In the genomic region with DNA sequence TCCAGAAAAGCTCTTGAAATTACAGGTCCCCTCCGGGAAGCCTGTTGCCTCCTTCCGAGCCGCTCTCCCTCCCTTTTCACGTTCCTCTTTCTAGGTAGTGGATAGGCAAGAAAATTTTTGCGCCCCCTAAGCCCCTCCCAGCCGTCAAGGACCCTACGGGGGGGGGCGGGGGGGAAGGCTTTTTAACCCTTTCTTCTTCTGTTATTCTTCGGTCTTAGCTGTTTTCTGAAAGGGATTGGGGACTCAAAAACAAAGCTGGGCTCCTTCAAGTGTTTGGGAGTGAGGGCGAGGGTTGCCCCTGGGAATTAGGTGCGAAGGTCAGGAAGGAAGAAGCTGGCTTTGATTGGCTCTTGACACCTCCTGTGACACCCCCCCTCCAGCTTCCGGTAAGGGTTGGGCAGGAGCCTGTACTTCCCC, we compare ENCODE assay signal across 8 mouse cellular contexts. TPM values are rescaled to one million over a fixed set of nuclear protein-coding genes. Genes with fewer than 3 reads are reported as not detected.
DNase-seq lines count a peak whose midpoint lies in the region; ATAC-seq and TF ChIP-seq lines count a peak whose summit lies in the region.

No protein-coding gene starts in this region.

- no peak for TF ChIP-seq CTCF in cerebellum, adult 2 months (IDR thresholded peaks at IDR 0.05; ENCODE audit: borderline replicate concordance, insufficient read depth, low read depth, low read length)
- TF ChIP-seq CTCF in bone marrow macrophage, adult 2 months (IDR thresholded peaks at IDR 0.05; ENCODE audit: low read depth, low read length) = no peak
- no peak for TF ChIP-seq CTCF in midbrain, postnatal 0 days (IDR thresholded peaks at IDR 0.05)

- 4% methylated on average over 12 of the region's 12 CpGs for WGBS in cerebellum, adult 2 months
- under 1% methylated on average over 12 of the region's 12 CpGs for WGBS in limb, embryonic 11.5 days
- WGBS in midbrain, postnatal 0 days = 3% methylated on average over 12 of the region's 12 CpGs

- no peaks in the 10 kb centered on the region for H3K36me3 ChIP-seq in limb, embryonic 11.5 days (ENCODE audit: control insufficient read depth, insufficient read depth, low read length)
- no peaks in the 10 kb centered on the region for H3K36me3 ChIP-seq in midbrain, postnatal 0 days (ENCODE audit: insufficient read depth, low read length)

- peak overlapping the region; percentile 96 for H3K4me2 ChIP-seq in limb, embryonic 11.5 days (ENCODE audit: low read depth, severe bottlenecking)
- H3K4me2 ChIP-seq in midbrain, postnatal 0 days (ENCODE audit: low read depth, low read length, poor library complexity, severe bottlenecking) = peak overlapping the region; percentile 97

- TF ChIP-seq POLR2A in cerebellum, adult 2 months (IDR thresholded peaks at IDR 0.05; ENCODE audit: borderline replicate concordance, insufficient read depth, low read length) = no peak
- TF ChIP-seq POLR2A in bone marrow macrophage, adult 2 months (IDR thresholded peaks at IDR 0.05; ENCODE audit: borderline replicate concordance, low read depth, low read length) = no peak

- H3K27me3 ChIP-seq in cerebellum, adult 2 months (ENCODE audit: control insufficient read depth, insufficient read depth, low read length) = no peaks in the 10 kb centered on the region
- peaks cover 9% of the 10 kb centered on the region for H3K27me3 ChIP-seq in limb, embryonic 11.5 days (ENCODE audit: control insufficient read depth, insufficient read depth, low read length)
- peaks cover 25% of the 10 kb centered on the region for H3K27me3 ChIP-seq in midbrain, postnatal 0 days (ENCODE audit: insufficient read depth, low read length)

- no peak overlapping the region; the same call in 1 of the 2 replicates for H3K9ac ChIP-seq in limb, embryonic 11.5 days (ENCODE audit: low read length)
- no peak overlapping the region for H3K9ac ChIP-seq in midbrain, postnatal 0 days (replicated peaks; ENCODE audit: low read length, poor library complexity, severe bottlenecking)

- no peaks in the 10 kb centered on the region for H3K4me1 ChIP-seq in cerebellum, adult 2 months (ENCODE audit: control insufficient read depth, insufficient read depth, low read length)
- H3K4me1 ChIP-seq in bone marrow macrophage, adult 2 months (ENCODE audit: control insufficient read depth, insufficient read depth, low read length) = peaks cover 25% of the 10 kb centered on the region
- H3K4me1 ChIP-seq in limb, embryonic 11.5 days (ENCODE audit: control insufficient read depth, insufficient read depth, low read length) = peaks cover 4% of the 10 kb centered on the region
- H3K4me1 ChIP-seq in midbrain, postnatal 0 days (ENCODE audit: insufficient read depth, low read length) = peaks cover 14% of the 10 kb centered on the region; the same call in 1 of the 2 replicates

- intact Hi-C loops in heart, postnatal 10 days (cut with DNase I) = loop anchor here (2.0 to 5.0 kb wide), 2 partner anchors 440 to 525 kb away; a partner anchor contains a TSS

- H3K4me3 ChIP-seq in cerebellum, adult 2 months (replicated peaks; ENCODE audit: insufficient read depth, low read depth, low read length) = peak overlapping the region; percentile 65
- peak overlapping the region; percentile 76 for H3K4me3 ChIP-seq in bone marrow macrophage, adult 2 months (ENCODE audit: insufficient read depth, low read length)
- peak overlapping the region; percentile 65 for H3K4me3 ChIP-seq in limb, embryonic 11.5 days (ENCODE audit: low read depth, low read length)
- H3K4me3 ChIP-seq in midbrain, postnatal 0 days (ENCODE audit: low read depth, low read length) = peak overlapping the region; percentile 67

- ATAC-seq in limb, embryonic 11.5 days (ENCODE audit: insufficient number of reproducible peaks, low FRiP score, low TSS enrichment, low read depth) = no peak
- ATAC-seq in midbrain, postnatal 0 days (ENCODE audit: low FRiP score) = no peak
- no peak for ATAC-seq in monocyte, adult 5-6 weeks (replicated peaks; ENCODE audit: insufficient number of reproducible peaks, low FRiP score, low TSS enrichment, poor library complexity, severe bottlenecking)

- H3K9me3 ChIP-seq in limb, embryonic 11.5 days (ENCODE audit: control insufficient read depth, low read length) = no peaks in the 10 kb centered on the region
- H3K9me3 ChIP-seq in midbrain, postnatal 0 days (ENCODE audit: low read length) = no peaks in the 10 kb centered on the region

- H3K27ac ChIP-seq in cerebellum, adult 2 months (ENCODE audit: insufficient read depth, low read length) = no peak overlapping the region
- no peak overlapping the region for H3K27ac ChIP-seq in bone marrow macrophage, adult 2 months (ENCODE audit: insufficient read depth, low read depth, low read length)
- no peak overlapping the region for H3K27ac ChIP-seq in limb, embryonic 11.5 days (replicated peaks; ENCODE audit: low read depth, low read length)
- H3K27ac ChIP-seq in midbrain, postnatal 0 days (ENCODE audit: low read depth, low read length) = no peak overlapping the region

- peak in 1 of 2 experiments; percentile 24 for DNase-seq in cerebellum, adult 2 months
- DNase-seq in cerebellum, postnatal 4 days (ENCODE audit: low spot score in 2 of 2) = no peak
- DNase-seq in heart, postnatal 10 days = peak; percentile 55 to 58
- peak; percentile 43 for DNase-seq in limb, embryonic 11.5 days (ENCODE audit: low spot score)
- DNase-seq in midbrain, postnatal 0 days (ENCODE audit: low spot score) = no peak
- no peak for DNase-seq in spleen, postnatal 14 days (ENCODE audit: low spot score in 2 of 2)

RNA-seq across cellular contexts. Expression of a gene that starts 1.5 kb away (rescaled TPM):
- 2.8 and 3.5 TPM in 2 replicates for polyA plus RNA-seq in cerebellum, adult 2 months (2012; rRNA removed)
- polyA plus RNA-seq in bone marrow macrophage, adult 2 months (2012; ENCODE audit: insufficient read depth, insufficient read length, missing spikeins) = 17.2 and 18.7 TPM in 2 replicates
- 10 to 100 TPM; 21.4 to 22.5 TPM for total RNA-seq in heart, postnatal 10 days (2021)
- 0.55 and 0.67 TPM in 2 replicates for polyA plus RNA-seq in limb, embryonic 11.5 days (2014; fragmentation: Nextera tagmentation; extraction: Ambion mirVana)
- 5.5 and 6.4 TPM in 2 replicates for total RNA-seq in midbrain, postnatal 0 days (2014; rRNA removed)
- polyA plus RNA-seq in midbrain, postnatal 0 days (2015; fragmentation: Nextera tagmentation; extraction: Ambion mirVana) = 0.52 and 0.58 TPM in 2 replicates
- 75.5 to 116 TPM (median 87.6 TPM) in 3 replicates for total RNA-seq in monocyte, adult 5-6 weeks (2017)

Comparison
In these comparisons a context has a peak if more than half of its experiments do, and no peak if none do; other contexts are left out.
1. DNase-seq: peak in heart, postnatal 10 days (2 of 2) and limb, embryonic 11.5 days (single experiment); none in cerebellum, postnatal 4 days (0 of 2), midbrain, postnatal 0 days (single experiment) and spleen, postnatal 14 days (0 of 2).
2. Peak in every context shown above with its lines, with median percentiles within 50 percentile points of each other: H3K4me3 ChIP-seq.